Mouse (Mus musculus): ENCODE results near the gene Paf1. TPM values are rescaled to one million over a fixed set of nuclear protein-coding genes. Genes with fewer than 3 reads are reported as not detected.
A peak's percentile ranks its signal among the peaks of the same experiment; 100 is the strongest.

Gene Paf1
- polyA plus RNA-seq, 1 experiment from 2014 or later: 67.6 TPM

DNA sequence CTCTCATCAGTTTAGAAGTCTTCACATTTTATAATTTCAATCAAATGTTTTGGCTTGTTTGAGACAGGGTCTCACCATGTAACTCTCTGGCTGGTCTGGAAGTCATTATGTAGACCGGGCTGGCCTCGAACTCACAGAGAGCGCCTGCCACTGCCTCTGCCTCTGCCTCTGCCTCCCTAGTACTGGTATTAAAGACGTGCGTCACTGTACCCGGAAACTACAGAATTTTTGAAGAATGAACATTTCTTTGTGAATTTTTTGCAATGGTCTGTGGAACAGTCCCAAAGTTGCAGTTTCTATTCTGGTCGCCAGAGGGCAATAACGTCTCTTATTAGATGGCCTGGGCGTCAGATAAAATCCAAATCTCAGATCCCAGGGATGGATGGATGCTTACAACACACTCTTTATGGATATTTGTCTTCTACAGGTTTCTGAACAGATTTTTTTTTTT is 19.6 kb upstream of the Paf1 start:
- ATAC-seq (ENCODE audit: insufficient number of reproducible peaks, low FRiP score, low TSS enrichment, low read depth): peak; percentile 1; the same call in 1 of the 2 replicates
- Histone ChIP-seq H3K27me3 (no peaks in the 10 kb centered on the region), H3K9ac (no peak overlapping the region), H3K27ac (peak overlapping the region; percentile 95), H3K36me3 (peaks cover 29% of the 10 kb centered on the region), H3K4me1 (peaks cover 57% of the 10 kb centered on the region), H3K4me3 (peak overlapping the region; percentile 76), H3K9me3 (no peaks in the 10 kb centered on the region), H3K4me2 (peak overlapping the region; percentile 80)
- 2% methylated on average over 9 of the region's 9 CpGs for WGBS

GRCm38 (mm10) chr7:28373891-28374495 is 18.8 kb upstream of the Paf1 start:
- Histone ChIP-seq H3K4me2 (no peak overlapping the region), H3K36me3 (peaks cover 20% of the 10 kb centered on the region), H3K27me3 (no peaks in the 10 kb centered on the region), H3K9me3 (no peaks in the 10 kb centered on the region), H3K4me3 (no peak overlapping the region), H3K4me1 (peaks cover 60% of the 10 kb centered on the region), H3K9ac (no peak overlapping the region), H3K27ac (peak overlapping the region; percentile 97)
- no peak for ATAC-seq (ENCODE audit: insufficient number of reproducible peaks, low FRiP score, low TSS enrichment, low read depth)
- WGBS: 72% methylated on average over 7 of the region's 7 CpGs

DNA sequence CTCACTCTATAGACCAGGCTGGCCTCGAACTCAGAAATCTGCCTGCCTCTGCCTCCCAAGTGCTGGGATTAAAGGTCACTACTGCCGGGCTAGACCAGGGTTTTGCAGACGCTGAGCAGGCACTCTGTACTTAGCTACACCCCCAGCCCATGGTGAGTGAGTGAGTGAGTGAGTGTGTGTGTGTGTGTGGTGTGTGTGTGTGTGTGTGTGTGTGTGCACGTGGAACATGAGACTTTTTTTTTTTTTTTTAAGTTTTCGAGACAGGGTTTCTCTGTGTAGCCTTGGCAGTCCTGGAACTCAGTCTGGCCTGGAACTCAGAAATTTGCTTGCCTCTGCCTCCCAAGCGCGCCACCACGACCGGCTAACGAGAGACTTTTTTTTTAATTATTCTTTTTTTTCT is 18.1 kb upstream of the Paf1 start:
- H3K27me3 ChIP-seq: no peaks in the 10 kb centered on the region
- H3K9me3 ChIP-seq: no peaks in the 10 kb centered on the region
- peak overlapping the region; percentile 97 for H3K27ac ChIP-seq
- H3K4me2 ChIP-seq: no peak overlapping the region
- no peak overlapping the region for H3K4me3 ChIP-seq
- WGBS: 63% methylated on average over 10 of the region's 10 CpGs
- no peak for ATAC-seq (ENCODE audit: insufficient number of reproducible peaks, low FRiP score, low TSS enrichment, low read depth)
- H3K4me1 ChIP-seq: peaks cover 64% of the 10 kb centered on the region
- H3K36me3 ChIP-seq: peaks cover 16% of the 10 kb centered on the region
- no peak overlapping the region for H3K9ac ChIP-seq

- Histone ChIP-seq H3K4me1 (peaks cover 63% of the 10 kb centered on the region), H3K4me3 (peak overlapping the region; percentile 40), H3K9ac (peak overlapping the region; percentile 51), H3K27ac (peak overlapping the region; percentile 97), H3K9me3 (no peaks in the 10 kb centered on the region), H3K4me2 (peak overlapping the region; percentile 82), H3K36me3 (peaks cover 9% of the 10 kb centered on the region; the same call in 1 of the 2 replicates), H3K27me3 (no peaks in the 10 kb centered on the region)
- peak; percentile 53 for ATAC-seq (ENCODE audit: insufficient number of reproducible peaks, low FRiP score, low TSS enrichment, low read depth)
- WGBS: 1% methylated on average over 33 of the region's 36 CpGs
These were observed 17.4 kb upstream of the Paf1 start for GRCm38 (mm10) chr7:28375176-28375921.

GRCm38 (mm10) chr7:28376011-28376771 is 16.6 kb upstream of the Paf1 start:
- Histone ChIP-seq H3K4me1 (peaks cover 64% of the 10 kb centered on the region), H3K27ac (peak overlapping the region; percentile 97)

GRCm38 (mm10) chr7:28377190-28378065 is 15.3 kb upstream of the Paf1 start:
- no peak for ATAC-seq (ENCODE audit: insufficient number of reproducible peaks, low FRiP score, low TSS enrichment, low read depth)
- WGBS: 69% methylated on average over 18 of the region's 18 CpGs
- Histone ChIP-seq H3K4me2 (peak overlapping the region; percentile 82), H3K27me3 (no peaks in the 10 kb centered on the region), H3K36me3 (peaks cover 9% of the 10 kb centered on the region; the same call in 1 of the 2 replicates), H3K4me1 (peaks cover 77% of the 10 kb centered on the region), H3K27ac (peak overlapping the region; percentile 99), H3K4me3 (peak overlapping the region; percentile 71), H3K9me3 (no peaks in the 10 kb centered on the region), H3K9ac (peak overlapping the region; percentile 82)

More at GRCm38 (mm10) chr7:28376011-28376771, 16.6 kb upstream of the Paf1 start:
- no peak for ATAC-seq (ENCODE audit: insufficient number of reproducible peaks, low FRiP score, low TSS enrichment, low read depth)
- Histone ChIP-seq H3K9ac (peak overlapping the region; percentile 51; the same call in 1 of the 2 replicates), H3K4me3 (peak overlapping the region; percentile 40), H3K4me2 (peak overlapping the region; percentile 82), H3K9me3 (no peaks in the 10 kb centered on the region), H3K27me3 (no peaks in the 10 kb centered on the region), H3K36me3 (peaks cover 9% of the 10 kb centered on the region; the same call in 1 of the 2 replicates)
- 4% methylated on average over 29 of the region's 30 CpGs for WGBS

DNA sequence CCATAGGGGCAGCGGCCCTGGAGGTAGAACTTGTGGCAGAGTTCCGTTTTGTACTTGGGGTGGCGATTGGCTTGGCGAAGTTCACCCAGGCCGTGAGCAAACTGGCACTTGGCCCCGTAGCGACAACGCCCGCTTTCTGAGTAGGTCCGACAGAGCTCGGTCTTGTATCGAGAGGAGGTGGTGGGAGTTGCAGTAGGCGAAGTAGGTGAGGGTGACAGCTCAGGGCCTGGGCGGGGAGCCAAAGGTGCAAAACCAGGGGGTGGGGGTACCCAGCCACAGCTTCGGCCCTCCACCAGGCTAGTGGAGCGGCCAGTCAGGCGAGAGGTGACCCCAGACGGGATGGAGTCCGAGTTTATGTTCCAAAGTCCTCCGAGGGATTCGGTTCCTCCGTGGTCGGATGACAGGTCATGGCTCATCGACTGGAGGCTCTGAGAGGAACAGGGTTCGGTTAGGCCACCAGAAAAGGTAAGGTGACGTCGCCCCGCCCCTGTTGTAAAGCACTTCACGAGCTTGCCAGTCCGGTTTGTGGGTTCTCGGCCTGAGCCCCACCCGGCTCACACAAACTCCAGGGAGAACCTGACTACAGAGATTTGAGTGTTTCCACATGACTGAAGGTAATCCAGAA is 14.6 kb upstream of the Paf1 start:
- Histone ChIP-seq H3K36me3 (peaks cover 9% of the 10 kb centered on the region; the same call in 1 of the 2 replicates), H3K9ac (peak overlapping the region; percentile 82), H3K27me3 (no peaks in the 10 kb centered on the region), H3K4me1 (peaks cover 84% of the 10 kb centered on the region), H3K27ac (peak overlapping the region; percentile 99), H3K9me3 (no peaks in the 10 kb centered on the region), H3K4me2 (peak overlapping the region; percentile 82), H3K4me3 (peak overlapping the region; percentile 71)
- ATAC-seq (ENCODE audit: insufficient number of reproducible peaks, low FRiP score, low TSS enrichment, low read depth): no peak
- WGBS: 24% methylated on average over 32 of the region's 32 CpGs

- WGBS: 1% methylated on average over 53 of the region's 53 CpGs
- Histone ChIP-seq H3K27me3 (no peaks in the 10 kb centered on the region), H3K4me3 (peak overlapping the region; percentile 71), H3K4me2 (peak overlapping the region; percentile 82), H3K9ac (peak overlapping the region; percentile 82), H3K36me3 (peaks cover 9% of the 10 kb centered on the region; the same call in 1 of the 2 replicates), H3K27ac (peak overlapping the region; percentile 99), H3K4me1 (peaks cover 84% of the 10 kb centered on the region), H3K9me3 (no peaks in the 10 kb centered on the region)
- ATAC-seq (ENCODE audit: insufficient number of reproducible peaks, low FRiP score, low TSS enrichment, low read depth): peak; percentile 13; the same call in 1 of the 2 replicates
These were observed 13.7 kb upstream of the Paf1 start for GRCm38 (mm10) chr7:28378769-28379651.

- Histone ChIP-seq H3K36me3 (peaks cover 11% of the 10 kb centered on the region; the same call in 1 of the 2 replicates), H3K9me3 (no peaks in the 10 kb centered on the region), H3K4me1 (peaks cover 72% of the 10 kb centered on the region), H3K27me3 (no peaks in the 10 kb centered on the region), H3K4me3 (peak within 1 kb of the TSS; percentile 71), H3K27ac (peak within 1 kb of the TSS; percentile 99), H3K9ac (peak within 1 kb of the TSS; percentile 82; the same call in 1 of the 2 replicates), H3K4me2 (peak within 1 kb of the TSS; percentile 82)
- WGBS: 39% methylated on average over 17 of the region's 17 CpGs
- ATAC-seq (ENCODE audit: insufficient number of reproducible peaks, low FRiP score, low TSS enrichment, low read depth): no peak
These were observed 12.3 kb upstream of the Paf1 start, which contains the start of gene Zfp36 for GRCm38 (mm10) chr7:28380237-28381016. Zfp36 (minus strand) TSS chr7:28380253.
